Mouse (Mus musculus) megakaryocyte, embryonic 14.5 days (primary cell): ENCODE results near the gene Ctc1.

Experiments used
- FLI1 ChIP-seq: IDR thresholded peaks from 2 replicates; pipeline ENCODE4 v1.6.1; 2012; ENCODE audit warnings: low read length, inconsistent platforms, mixed read lengths
- GATA1 ChIP-seq: IDR thresholded peaks from 3 replicates; pipeline ENCODE4 v1.6.1; 2012; ENCODE audit warnings: mixed read lengths, low read length, inconsistent platforms, borderline replicate concordance

GRCm38 (mm10) chr11:68975601-68976000 is 40.1 kb upstream of the Ctc1 start:
- TF ChIP-seq GATA1 (no peak), FLI1 (no peak)
